Mouse (Mus musculus) Patski (cell line): ENCODE measurements around the gene Amigo1. TPM values are rescaled to one million over a fixed set of nuclear protein-coding genes. Genes with fewer than 3 reads are reported as not detected.

Source experiments
- ATAC-seq: fragments of 100-300 bp; one replicate; pipeline ENCODE4 v1.8.0; 2021
- CTCF ChIA-PET: fragments of 350-600 bp; sonication (Branson Sonifier 250); formaldehyde crosslinking; loops from one replicate; lab custom pipeline; 2022; ENCODE audit warnings: inconsistent platforms; lab: Charles Lee
- POLR2A ChIA-PET: fragments of 350-600 bp; sonication (Branson Sonifier 250); formaldehyde crosslinking; loops from one replicate; lab custom pipeline; 2022; ENCODE audit warnings: antibody characterized with exemption, inconsistent platforms; lab: Charles Lee
- DNase-seq: peaks from one replicate; pipeline ENCODE4 v3.0.0-alpha.2; 2011; ENCODE audit warnings: low read depth, low spot score
- H3K27me3 ChIP-seq: fragments of 371-371 bp; one replicate; pipeline ENCODE4 v1.5.1; 2021
- CTCF ChIP-seq: fragments of 100-300 bp; IDR thresholded peaks from one replicate; pipeline ENCODE4 v1.5.1; 2021
- in situ Hi-C: fragments of 300-500 bp; cut with MboI; formaldehyde crosslinking; loops from 3 replicates; pipeline ENCODE4 v1.11.1; 2018; ENCODE audit warnings: low pct_unique_long_range_greater_than_20kb, mixed read lengths
- polyA plus RNA-seq: library from polyadenylated mRNA; unstranded; gene quantifications from one replicate; pipeline ENCODE4 v1.2.3, GENCODE M21; 2021

Amigo1 gene
- polyA plus RNA-seq, 1 experiment from 2014 or later: 16.6 TPM

- TF ChIP-seq CTCF: no peak
- no peak for ATAC-seq
- H3K27me3 ChIP-seq: peaks cover 17% of the 10 kb centered on the region
- POLR2A ChIA-PET: interaction anchor here (0.9 to 1.0 kb wide), 3 partner anchors 22 to 34 kb away, joined by 3 to 5 read pairs (median 3); partner anchors contain the start of gene Atxn7l2
- no peak for DNase-seq
- CTCF ChIA-PET: interaction anchor here (0.9 to 1.4 kb wide), 9 partner anchors 10 to 31 kb away, joined by 3 to 5 read pairs (median 4); partner anchors contain the start of gene Cyb561d1
- in situ Hi-C loops: no loop called here
These were observed 7.1 kb upstream of the Amigo1 start for GRCm38 (mm10) chr3:108178756-108179715.

- ChIA-PET CTCF (interaction anchor here (1.0 to 9.1 kb wide), 4 partner anchors 12 to 33 kb away, joined by 4 to 85 read pairs (median 5); partner anchors contain the start of gene Cyb561d1), POLR2A (interaction anchor here (1.0 kb wide), 1 partner anchor 35 kb away, joined by 5 read pairs; no protein-coding TSS in a partner anchor)
- DNase-seq: no peak
- ATAC-seq: no peak
- H3K27me3 ChIP-seq: peaks cover 16% of the 10 kb centered on the region
- TF ChIP-seq CTCF: no peak
- in situ Hi-C loops: no loop called here
These were observed 5.6 kb upstream of the Amigo1 start for GRCm38 (mm10) chr3:108180514-108180913.

- DNase-seq (no peak), ATAC-seq (no peak)
- CTCF ChIA-PET: interaction anchor here (1.3 to 9.1 kb wide), 5 partner anchors 12 to 37 kb away, joined by 3 to 85 read pairs (median 4); partner anchors contain the start of gene Cyb561d1
- in situ Hi-C loops: no loop called here
- TF ChIP-seq CTCF: no peak
- H3K27me3 ChIP-seq: peaks cover 13% of the 10 kb centered on the region
- POLR2A ChIA-PET: interaction anchor here (0.7 to 1.5 kb wide), 3 partner anchors 10 to 292 kb away, joined by 3 to 4 read pairs (median 4); no protein-coding TSS in a partner anchor
These were observed 1.4 kb upstream of the Amigo1 start for GRCm38 (mm10) chr3:108184742-108185141.

- no peak for DNase-seq
- ChIA-PET POLR2A (interaction anchor here (0.6 to 2.4 kb wide), 9 partner anchors 9 to 28 kb away, joined by 3 to 10 read pairs (median 4); partner anchors contain the start of gene Cyb561d1), CTCF (interaction anchor here (1.3 to 9.1 kb wide), 3 partner anchors 16 to 38 kb away, joined by 4 to 85 read pairs (median 17); partner anchors contain the start of gene Cyb561d1)
- no peak for ATAC-seq
- no peak for TF ChIP-seq CTCF
- H3K27me3 ChIP-seq: peaks cover 13% of the 10 kb centered on the region
- in situ Hi-C loops: no loop called here
These were observed 556 bp upstream of the Amigo1 start for GRCm38 (mm10) chr3:108185460-108186097.

- TF ChIP-seq CTCF: no peak
- POLR2A ChIA-PET: interaction anchor here (1.0 to 2.4 kb wide), 3 partner anchors 13 to 23 kb away, joined by 4 to 10 read pairs (median 6); partner anchors contain the start of gene Cyb561d1
- ATAC-seq (no peak), DNase-seq (no peak)
- CTCF ChIA-PET: interaction anchor here (1.0 to 9.1 kb wide), 3 partner anchors 14 to 22 kb away, joined by 4 to 85 read pairs (median 12); partner anchors contain the start of gene Cyb561d1
- in situ Hi-C loops: no loop called here
- peaks cover 13% of the 10 kb centered on the region for H3K27me3 ChIP-seq
These were observed 1.1 kb downstream of the Amigo1 start for GRCm38 (mm10) chr3:108187111-108187795.

GRCm38 (mm10) chr3:108188716-108189490 is 2.8 kb downstream of the Amigo1 start:
- ChIA-PET CTCF (interaction anchor here (0.8 to 9.1 kb wide), 4 partner anchors 11 to 24 kb away, joined by 3 to 85 read pairs (median 8); partner anchors contain the start of gene Cyb561d1), POLR2A (interaction anchor here (1.0 to 1.1 kb wide), 2 partner anchors 10 to 13 kb away, joined by 3 to 5 read pairs; no protein-coding TSS in a partner anchor)
- peaks cover 8% of the 10 kb centered on the region for H3K27me3 ChIP-seq
- no peak for TF ChIP-seq CTCF
- in situ Hi-C loops: no loop called here
- DNase-seq (no peak), ATAC-seq (no peak)

GRCm38 (mm10) chr3:108189897-108190296 is 3.8 kb downstream of the Amigo1 start:
- CTCF ChIA-PET: interaction anchor here (0.9 to 4.4 kb wide), 5 partner anchors 8 to 25 kb away, joined by 3 to 32 read pairs (median 3); partner anchors contain the start of gene Cyb561d1
- in situ Hi-C loops: no loop called here
- DNase-seq (no peak), ATAC-seq (no peak)
- H3K27me3 ChIP-seq: peaks cover 5% of the 10 kb centered on the region
- TF ChIP-seq CTCF: no peak
- POLR2A ChIA-PET: interaction anchor here (1.0 kb wide), 1 partner anchor 9 kb away, joined by 3 read pairs; no protein-coding TSS in a partner anchor

- DNase-seq: no peak
- no peak for ATAC-seq
- H3K27me3 ChIP-seq: no peaks in the 10 kb centered on the region
- ChIA-PET POLR2A (interaction anchor here (1.5 kb wide), 1 partner anchor 8 kb away, joined by 4 read pairs; the partner anchor contains the start of gene Amigo1), CTCF (interaction anchor here (0.9 to 15.7 kb wide), 7 partner anchors 8 to 46 kb away, joined by 3 to 247 read pairs (median 5); partner anchors contain the start of gene Cyb561d1)
- in situ Hi-C loops: no loop called here
- TF ChIP-seq CTCF: no peak
These were observed 7.6 kb downstream of the Amigo1 start for GRCm38 (mm10) chr3:108193686-108194085.
